Mouse (Mus musculus): ENCODE results near the gene Kng1.

DNA sequence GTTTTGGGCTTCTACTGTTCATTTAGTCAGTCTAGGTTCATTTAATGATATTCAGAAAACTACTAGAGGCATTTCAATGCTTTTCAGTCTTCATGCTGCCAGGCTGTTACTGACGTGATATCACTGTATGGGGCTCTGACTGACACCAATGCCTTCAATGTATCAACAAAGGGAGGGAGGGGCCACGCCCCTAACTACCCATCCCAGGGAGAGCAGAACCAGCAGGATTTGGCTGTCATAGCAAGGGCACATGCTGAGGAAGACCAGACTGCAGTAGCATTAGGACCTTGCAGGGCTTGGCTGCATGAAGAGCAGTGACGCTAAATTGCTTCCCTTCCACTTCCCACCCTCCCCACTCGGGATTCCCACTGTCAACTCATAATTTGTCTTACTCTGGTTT, 59.5 kb downstream of the Kng1 start:
- no peak for TF ChIP-seq CTCF (IDR thresholded peaks at IDR 0.05; ENCODE audit: borderline replicate concordance, insufficient read depth, low read length)
- TF ChIP-seq POLR2A (IDR thresholded peaks at IDR 0.05; ENCODE audit: low read depth, low read length), result no peak

All from embryonic fibroblast, embryonic 13.5 days (primary cell).